Mouse (Mus musculus) erythroblast, embryonic 14.5 days (primary cell): ENCODE measurements around the gene Shb.

Experiments used
- GATA1 ChIP-seq: IDR thresholded peaks from 2 replicates; pipeline ENCODE4 v1.6.1; 2012; ENCODE audit warnings: low read length, inconsistent platforms, mixed read lengths
- TAL1 ChIP-seq: IDR thresholded peaks from 3 replicates; pipeline ENCODE4 v1.6.1; 2012; ENCODE audit warnings: low read length, inconsistent platforms, mixed read lengths

GRCm38 (mm10) chr4:45407703-45408334, 124.5 kb downstream of the Shb start:
- TF ChIP-seq GATA1 (no peak), TAL1 (no peak)
